Mouse (Mus musculus) midbrain, embryonic 16.5 days (tissue): Measurements from ENCODE around the gene Prss43. TPM values are rescaled to one million over a fixed set of nuclear protein-coding genes. Genes with fewer than 3 reads are reported as not detected.

Experiments
- ATAC-seq: fragments of 200-750 bp; cut with Nextera tagmentation; 2 replicates; pipeline ENCODE4 v1.8.0; 2017; ENCODE audit warnings: moderate TSS enrichment
- H3K27ac ChIP-seq: fragments of 300-500 bp; sonication (generic); 2 replicates; pipeline ENCODE4 v1.5.1; 2014; ENCODE audit warnings: mild to moderate bottlenecking, low read length, mixed read lengths
- H3K27me3 ChIP-seq: fragments of 300-500 bp; sonication (generic); 2 replicates; pipeline ENCODE4 v1.6.1; 2014; ENCODE audit warnings: low read depth, low read length, mixed read lengths; ENCODE audit not compliant: control insufficient read depth, insufficient read depth
- H3K36me3 ChIP-seq: fragments of 300-500 bp; sonication (generic); 2 replicates; pipeline ENCODE4 v1.6.1; 2014; ENCODE audit warnings: mild to moderate bottlenecking, low read length, moderate library complexity, mixed read lengths; ENCODE audit not compliant: control insufficient read depth, insufficient read depth
- H3K4me1 ChIP-seq: fragments of 300-500 bp; sonication (generic); 2 replicates; pipeline ENCODE4 v1.6.1; 2014; ENCODE audit warnings: mild to moderate bottlenecking, low read length, mixed read lengths; ENCODE audit not compliant: control insufficient read depth, insufficient read depth
- H3K4me2 ChIP-seq: fragments of 300-500 bp; sonication (generic); 2 replicates; pipeline ENCODE4 v1.6.1; 2014; ENCODE audit warnings: mild to moderate bottlenecking, low read length, mixed read lengths
- H3K4me3 ChIP-seq: fragments of 300-500 bp; sonication (generic); 2 replicates; pipeline ENCODE4 v1.5.1; 2014; ENCODE audit warnings: low read depth, mild to moderate bottlenecking, low read length, moderate library complexity, mixed read lengths
- H3K9ac ChIP-seq: fragments of 300-500 bp; sonication (generic); 2 replicates; pipeline ENCODE4 v1.6.1; 2014; ENCODE audit warnings: low read depth, low read length, mixed read lengths
- H3K9me3 ChIP-seq: fragments of 300-500 bp; sonication (generic); replicated peaks from 2 replicates; pipeline ENCODE4 v1.6.1; 2014; ENCODE audit warnings: mild to moderate bottlenecking, low read length, mixed read lengths; ENCODE audit not compliant: control insufficient read depth, poor library complexity, severe bottlenecking
- WGBS: fragments of 180-500 bp; shearing (Covaris S2); extraction: QIAGEN DNeasy Blood & Tissue Kit; methylation state at CpG from one replicate; pipeline ENCODE4 v1.1.7; 2014; 5-methylcytosine and 5-hydroxymethylcytosine counted together
- polyA plus RNA-seq: library from polyadenylated mRNA; unstranded; fragments of >200 nt; fragmentation: Nextera tagmentation; extraction: Ambion mirVana; gene quantifications from 2 replicates; pipeline ENCODE4 v1.2.1, GENCODE M21; 2015

The Prss43 gene
- polyA plus RNA-seq, 1 experiment from 2014 or later: not detected

GRCm38 (mm10) chr9:110825832-110826231 lies 658 bp upstream of the Prss43 start:
- Histone ChIP-seq H3K27ac (no peak overlapping the region), H3K27me3 (no peaks in the 10 kb centered on the region), H3K4me3 (no peak overlapping the region), H3K4me2 (no peak overlapping the region), H3K4me1 (no peaks in the 10 kb centered on the region), H3K9me3 (no peaks in the 10 kb centered on the region), H3K36me3 (no peaks in the 10 kb centered on the region), H3K9ac (no peak overlapping the region)
- 62% methylated on average over 7 of the region's 7 CpGs for WGBS
- ATAC-seq: no peak

- WGBS: 72% methylated on average over 5 of the region's 5 CpGs
- Histone ChIP-seq H3K36me3 (no peaks in the 10 kb centered on the region), H3K27ac (no peak overlapping the region), H3K9me3 (no peaks in the 10 kb centered on the region), H3K4me3 (no peak overlapping the region), H3K27me3 (no peaks in the 10 kb centered on the region), H3K4me2 (no peak overlapping the region), H3K4me1 (no peaks in the 10 kb centered on the region), H3K9ac (no peak overlapping the region)
- ATAC-seq: no peak
These were observed 6.5 kb downstream of the Prss43 start for GRCm38 (mm10) chr9:110833021-110833420.

GRCm38 (mm10) chr9:110834411-110834810 lies 7.9 kb downstream of the Prss43 start, which contains the start of gene Prss45:
Gene Prss45, plus strand, starts transcription at chr9:110834588.
- ATAC-seq: no peak
- 76% methylated on average over 19 of the region's 19 CpGs for WGBS
- H3K4me1 ChIP-seq: no peaks in the 10 kb centered on the region
- no peak within 1 kb of the TSS for H3K9ac ChIP-seq
- H3K9me3 ChIP-seq: no peaks in the 10 kb centered on the region
- no peaks in the 10 kb centered on the region for H3K36me3 ChIP-seq
- no peak within 1 kb of the TSS for H3K27ac ChIP-seq
- H3K4me2 ChIP-seq: no peak within 1 kb of the TSS
- H3K27me3 ChIP-seq: no peaks in the 10 kb centered on the region
- H3K4me3 ChIP-seq: no peak within 1 kb of the TSS

GRCm38 (mm10) chr9:110834961-110835360 lies 8.5 kb downstream of the Prss43 start:
- WGBS: 36% methylated on average over 10 of the region's 10 CpGs
- Histone ChIP-seq H3K4me1 (no peaks in the 10 kb centered on the region), H3K9ac (no peak overlapping the region), H3K36me3 (no peaks in the 10 kb centered on the region), H3K4me2 (no peak overlapping the region), H3K27ac (no peak overlapping the region), H3K4me3 (no peak overlapping the region), H3K27me3 (no peaks in the 10 kb centered on the region), H3K9me3 (no peaks in the 10 kb centered on the region)
- no peak for ATAC-seq

- H3K27me3 ChIP-seq: no peaks in the 10 kb centered on the region
- no peaks in the 10 kb centered on the region for H3K9me3 ChIP-seq
- H3K27ac ChIP-seq: no peak overlapping the region
- 63% methylated on average over 2 of the region's 2 CpGs for WGBS
- H3K9ac ChIP-seq: no peak overlapping the region
- H3K4me1 ChIP-seq: no peaks in the 10 kb centered on the region
- H3K4me3 ChIP-seq: no peak overlapping the region
- no peaks in the 10 kb centered on the region for H3K36me3 ChIP-seq
- no peak overlapping the region for H3K4me2 ChIP-seq
- ATAC-seq: no peak; the same call in 1 of the 2 replicates
These were observed 9.6 kb downstream of the Prss43 start for GRCm38 (mm10) chr9:110836112-110836511.

GRCm38 (mm10) chr9:110840905-110841304 lies 14.4 kb downstream of the Prss43 start:
- 83% methylated on average over 6 of the region's 6 CpGs for WGBS
- H3K27ac ChIP-seq: no peak overlapping the region
- no peaks in the 10 kb centered on the region for H3K9me3 ChIP-seq
- no peak overlapping the region for H3K4me3 ChIP-seq
- no peaks in the 10 kb centered on the region for H3K36me3 ChIP-seq
- no peaks in the 10 kb centered on the region for H3K27me3 ChIP-seq
- ATAC-seq: no peak
- no peak overlapping the region for H3K4me2 ChIP-seq
- no peaks in the 10 kb centered on the region for H3K4me1 ChIP-seq
- H3K9ac ChIP-seq: no peak overlapping the region

- Histone ChIP-seq H3K4me2 (no peak overlapping the region), H3K9ac (no peak overlapping the region), H3K4me1 (no peaks in the 10 kb centered on the region), H3K36me3 (no peaks in the 10 kb centered on the region), H3K4me3 (no peak overlapping the region), H3K27ac (no peak overlapping the region), H3K27me3 (no peaks in the 10 kb centered on the region), H3K9me3 (no peaks in the 10 kb centered on the region)
- WGBS: 92% methylated on average over 2 of the region's 2 CpGs
- no peak for ATAC-seq
These were observed 14.9 kb downstream of the Prss43 start for GRCm38 (mm10) chr9:110841438-110841837.

GRCm38 (mm10) chr9:110844206-110844605 lies 17.7 kb downstream of the Prss43 start, which contains the start of gene Prss46:
Gene Prss46, plus strand, starts transcription at chr9:110844506.
- no peak for ATAC-seq
- H3K4me2 ChIP-seq: no peak within 1 kb of the TSS

GRCm38 (mm10) chr9:110849162-110849561 lies 22.7 kb downstream of the Prss43 start:
- H3K27ac ChIP-seq: no peak overlapping the region
- 84% methylated on average over 7 of the region's 7 CpGs for WGBS
- H3K4me1 ChIP-seq: no peaks in the 10 kb centered on the region
- no peaks in the 10 kb centered on the region for H3K36me3 ChIP-seq
- H3K9ac ChIP-seq: no peak overlapping the region
- H3K4me2 ChIP-seq: no peak overlapping the region
- H3K9me3 ChIP-seq: no peaks in the 10 kb centered on the region
- ATAC-seq: no peak
- H3K27me3 ChIP-seq: no peaks in the 10 kb centered on the region
- H3K4me3 ChIP-seq: no peak overlapping the region

More at GRCm38 (mm10) chr9:110844206-110844605, 17.7 kb downstream of the Prss43 start, which contains the start of gene Prss46:
- H3K27me3 ChIP-seq: no peaks in the 10 kb centered on the region
- H3K4me3 ChIP-seq: no peak within 1 kb of the TSS
- no peaks in the 10 kb centered on the region for H3K36me3 ChIP-seq
- H3K27ac ChIP-seq: no peak within 1 kb of the TSS
- H3K9me3 ChIP-seq: no peaks in the 10 kb centered on the region
- no peak within 1 kb of the TSS for H3K9ac ChIP-seq
- WGBS: 92% methylated on average over 10 of the region's 10 CpGs
- no peaks in the 10 kb centered on the region for H3K4me1 ChIP-seq
